In the genomic region with DNA sequence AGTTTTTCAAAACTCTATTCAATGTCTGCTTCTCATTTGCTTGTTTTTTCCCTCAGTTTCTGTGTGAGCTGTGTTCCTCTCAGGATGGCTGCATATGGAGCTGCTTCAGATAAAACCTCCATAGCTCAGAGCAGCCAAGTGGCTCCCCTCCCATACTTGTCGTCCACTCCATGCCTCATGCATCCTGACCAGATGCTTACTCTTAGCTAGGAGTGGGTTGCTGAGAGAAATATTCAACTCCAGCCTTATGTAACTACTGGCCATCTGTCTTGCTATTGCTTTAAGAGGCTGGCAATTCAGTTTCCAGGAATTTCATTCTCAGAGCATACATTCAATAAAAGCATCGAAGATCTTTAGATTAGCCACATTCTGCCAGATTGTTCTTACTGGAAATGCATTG, we compare ENCODE assay signal across 16 mouse cellular contexts.
DNase-seq lines count a peak whose midpoint lies in the region; ATAC-seq and TF ChIP-seq lines count a peak whose summit lies in the region.
"Had no signal": no experiment of that assay in that cellular context is flagged by ENCODE, and none has a peak within 500 bp of the region (broad histone marks: within the 10 kb centered on the region; RNA-seq: fewer than 3 reads in every experiment).

No protein-coding gene starts in this region.

- no peaks in the 10 kb centered on the region for H3K36me3 ChIP-seq in heart, embryonic 11.5 days (ENCODE audit: control insufficient read depth, insufficient read depth, low read length)
- no peaks in the 10 kb centered on the region for H3K36me3 ChIP-seq in hindbrain, embryonic 11.5 days (ENCODE audit: control insufficient read depth, insufficient read depth, low read length)
- H3K36me3 ChIP-seq: embryonic facial prominence, embryonic 13.5 days; intestine, embryonic 15.5 days had no signal

- H3K4me2 ChIP-seq in heart, embryonic 11.5 days: no peak overlapping the region
- H3K4me2 ChIP-seq in hindbrain, embryonic 11.5 days (replicated peaks; ENCODE audit: low read depth, low read length): no peak overlapping the region
- H3K4me2 ChIP-seq: embryonic facial prominence, embryonic 13.5 days; intestine, embryonic 15.5 days; liver, embryonic 11.5 days had no signal

- H3K9me3 ChIP-seq in heart, embryonic 11.5 days (replicated peaks; ENCODE audit: control insufficient read depth, low read length): no peaks in the 10 kb centered on the region
- no peaks in the 10 kb centered on the region for H3K9me3 ChIP-seq in hindbrain, embryonic 11.5 days (ENCODE audit: control insufficient read depth, low read length)
- H3K9me3 ChIP-seq: embryonic facial prominence, embryonic 13.5 days; intestine, embryonic 15.5 days; megakaryocyte, embryonic 14.5 days had no signal

- no peaks in the 10 kb centered on the region for H3K4me1 ChIP-seq in heart, embryonic 11.5 days (ENCODE audit: control insufficient read depth, insufficient read depth, low read length)
- no peaks in the 10 kb centered on the region for H3K4me1 ChIP-seq in hindbrain, embryonic 11.5 days (replicated peaks; ENCODE audit: control insufficient read depth, insufficient read depth, low read length)
- H3K4me1 ChIP-seq: embryonic facial prominence, embryonic 13.5 days; intestine, embryonic 15.5 days; megakaryocyte, embryonic 14.5 days had no signal

- TF ChIP-seq POLR2A in brain, embryonic 14.5 days (IDR thresholded peaks at IDR 0.05; ENCODE audit: borderline replicate concordance, extremely low read depth, insufficient read depth, insufficient read length, poor library complexity, severe bottlenecking): no peak

- peak; percentile 9 to 53 for DNase-seq in layer of hippocampus, adult 18-20 months (ENCODE audit: low spot score in 2 of 2)
- DNase-seq in layer of hippocampus, postnatal 25 days (ENCODE audit: extremely low spot score in 1 of 2, low spot score in 1 of 2): no peak
- peak; percentile 35 for DNase-seq in brain, embryonic 14.5 days (ENCODE audit: low read depth)
- peak; percentile 14 to 24 for DNase-seq in frontal cortex, postnatal 14 days (ENCODE audit: low spot score in 2 of 2)
- peak; percentile 21 to 54 for DNase-seq in left cerebral cortex, postnatal 10 days (ENCODE audit: extremely low spot score in 1 of 2, low spot score in 2 of 2)
- DNase-seq in hindbrain, embryonic 11.5 days (ENCODE audit: low spot score): no peak
- no peak for DNase-seq in retina, postnatal 1 day
- DNase-seq: cerebellum, adult 9-11 months; heart, postnatal 36 days; kidney, postnatal 25 days had no signal

- no peak overlapping the region for H3K27ac ChIP-seq in heart, embryonic 11.5 days (ENCODE audit: low read depth, low read length)
- no peak overlapping the region for H3K27ac ChIP-seq in hindbrain, embryonic 11.5 days (ENCODE audit: low read depth, low read length)
- H3K27ac ChIP-seq: embryonic facial prominence, embryonic 13.5 days; intestine, embryonic 15.5 days had no signal

- H3K4me3 ChIP-seq in heart, embryonic 11.5 days (ENCODE audit: low read depth, low read length): no peak overlapping the region
- no peak overlapping the region for H3K4me3 ChIP-seq in hindbrain, embryonic 11.5 days (ENCODE audit: low read depth, low read length)
- H3K4me3 ChIP-seq: embryonic facial prominence, embryonic 13.5 days; intestine, embryonic 15.5 days; megakaryocyte, embryonic 14.5 days had no signal

- no peak for TF ChIP-seq CTCF in brain, embryonic 14.5 days (IDR thresholded peaks at IDR 0.05; ENCODE audit: borderline replicate concordance, extremely low read depth, insufficient read depth, insufficient read length)

- H3K27me3 ChIP-seq in heart, embryonic 11.5 days (ENCODE audit: control insufficient read depth, insufficient read depth, low read length): no peaks in the 10 kb centered on the region
- H3K27me3 ChIP-seq in hindbrain, embryonic 11.5 days (ENCODE audit: control insufficient read depth, insufficient read depth, low read length): no peaks in the 10 kb centered on the region
- H3K27me3 ChIP-seq: embryonic facial prominence, embryonic 13.5 days; intestine, embryonic 15.5 days; megakaryocyte, embryonic 14.5 days had no signal

- intact Hi-C loops in left cerebral cortex, postnatal 10 days (cut with DNase I): no loop called here

- WGBS in heart, embryonic 11.5 days (ENCODE audit: insufficient replicate concordance): 59% methylated on average over 2 of the region's 2 CpGs
- 92% methylated on average over 2 of the region's 2 CpGs for WGBS in hindbrain, embryonic 11.5 days

- no peak overlapping the region for H3K9ac ChIP-seq in heart, embryonic 11.5 days (ENCODE audit: low read depth, low read length)
- no peak overlapping the region for H3K9ac ChIP-seq in hindbrain, embryonic 11.5 days (ENCODE audit: low read depth, low read length)
- H3K9ac ChIP-seq: embryonic facial prominence, embryonic 13.5 days; intestine, embryonic 15.5 days had no signal

- no peak for ATAC-seq in heart, embryonic 11.5 days (replicated peaks; ENCODE audit: insufficient number of reproducible peaks, low FRiP score, low TSS enrichment)
- no peak for ATAC-seq in hindbrain, embryonic 11.5 days (ENCODE audit: low FRiP score)
- ATAC-seq: activated CD4-positive, CD25-positive, alpha-beta regulatory T cell, adult 4 months had no signal

Comparison
In these comparisons a context has a peak if more than half of its experiments do, and no peak if none do; other contexts are left out.
1. DNase-seq: peak in layer of hippocampus, adult 18-20 months (2 of 2), brain, embryonic 14.5 days (single experiment), frontal cortex, postnatal 14 days (2 of 2) and left cerebral cortex, postnatal 10 days (2 of 2); none in layer of hippocampus, postnatal 25 days (0 of 2), hindbrain, embryonic 11.5 days (single experiment) and retina, postnatal 1 day (single experiment).